Mouse (Mus musculus) thymus, adult 2 months (tissue): ENCODE data around the gene Perp.

Experiments
- CTCF ChIP-seq: fragments of 200-500 bp; IDR thresholded peaks from 2 replicates; pipeline ENCODE4 v1.5.1; 2012; ENCODE audit warnings: mild to moderate bottlenecking, control low read depth, low read length, moderate library complexity, borderline replicate concordance; ENCODE audit not compliant: control insufficient read depth, poor library complexity, insufficient read depth; ENCODE audit errors: extremely low read depth
- POLR2A ChIP-seq: fragments of 200-500 bp; IDR thresholded peaks from 2 replicates; pipeline ENCODE4 v1.6.1; 2012; ENCODE audit warnings: mild to moderate bottlenecking, low read length, control low read depth, moderate library complexity; ENCODE audit not compliant: control insufficient read depth, poor library complexity, insufficient read depth; ENCODE audit errors: extremely low read depth

GRCm38 (mm10) chr10:18834389-18834788, 10.4 kb upstream of the Perp start:
- no peak for TF ChIP-seq CTCF
- no peak for TF ChIP-seq POLR2A
